Mouse (Mus musculus) embryonic fibroblast, embryonic 13.5 days (primary cell): ENCODE results near the gene Bax.

Source experiments
- CTCF ChIP-seq: IDR thresholded peaks from 2 replicates; pipeline ENCODE4 v1.5.1; 2011; ENCODE audit warnings: mild to moderate bottlenecking, control low read depth, low read length, moderate library complexity, borderline replicate concordance; ENCODE audit not compliant: insufficient read depth
- POLR2A ChIP-seq: IDR thresholded peaks from 2 replicates; pipeline ENCODE4 v1.6.1; 2011; ENCODE audit warnings: low read depth, mild to moderate bottlenecking, control low read depth, low read length, moderate library complexity

- TF ChIP-seq CTCF (no peak), POLR2A (no peak)
Observed at GRCm38 (mm10) chr7:45482166-45482565, 15.5 kb upstream of the Bax start.
